Comparison of ENCODE assay signal across 14 mouse cellular contexts in the genomic region with DNA sequence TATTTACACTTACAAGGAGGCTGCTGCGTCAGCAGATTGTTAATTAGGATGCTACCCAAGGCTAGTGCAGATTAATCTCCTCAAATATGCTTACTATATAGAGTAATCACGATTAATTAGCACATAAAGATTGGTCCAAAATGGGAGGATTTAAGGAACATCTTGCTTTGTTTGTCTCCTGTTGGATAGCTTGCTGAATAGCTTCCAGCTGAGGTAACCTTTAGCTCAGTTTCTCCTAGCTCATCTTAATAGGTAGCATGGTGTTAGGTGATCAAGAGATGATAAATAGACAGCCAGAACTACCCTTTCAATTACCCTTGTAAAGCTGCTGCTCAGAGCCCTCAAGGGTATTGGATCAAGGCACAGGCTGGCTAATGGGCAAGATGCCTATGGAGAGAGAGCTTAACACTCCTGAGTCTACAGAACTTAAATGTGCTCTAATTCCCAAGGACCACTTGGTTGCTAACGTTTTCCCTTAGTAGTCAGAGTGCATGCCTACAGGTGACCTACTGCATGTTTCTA.
"Had no signal": no experiment of that assay in that cellular context is flagged by ENCODE, and none has a peak within 500 bp of the region (broad histone marks: within the 10 kb centered on the region; RNA-seq: fewer than 3 reads in every experiment).

No protein-coding gene starts in this region.

- H3K27ac ChIP-seq: limb, embryonic 12.5 days; liver, embryonic 13.5 days; lung, embryonic 15.5 days; macrophage had no signal

- ATAC-seq: liver, postnatal 0 days had no signal

- H3K27me3 ChIP-seq: liver, embryonic 13.5 days; lung, embryonic 15.5 days; megakaryocyte, embryonic 14.5 days had no signal

- H3K4me2 ChIP-seq: limb, embryonic 12.5 days; liver, embryonic 13.5 days; lung, embryonic 15.5 days had no signal

- H3K4me3 ChIP-seq: limb, embryonic 12.5 days; liver, embryonic 13.5 days; lung, embryonic 15.5 days; megakaryocyte, embryonic 14.5 days had no signal

- H3K4me1 ChIP-seq: limb, embryonic 12.5 days; liver, embryonic 13.5 days; lung, embryonic 15.5 days; megakaryocyte, embryonic 14.5 days had no signal

- H3K9ac ChIP-seq: limb, embryonic 12.5 days; liver, embryonic 13.5 days; liver, postnatal 0 days; lung, embryonic 15.5 days had no signal

- DNase-seq: kidney, adult 18-20 months; kidney, postnatal 10 days; kidney, postnatal 4 days; liver; liver, embryonic 13.5 days; liver, postnatal 0 days; lung, postnatal 14 days; right cerebral cortex, adult 18-20 months; right cerebral cortex, postnatal 25 days; thymus, postnatal 4 days had no signal

- H3K9me3 ChIP-seq: limb, embryonic 12.5 days; liver, embryonic 13.5 days; lung, embryonic 15.5 days; megakaryocyte, embryonic 14.5 days had no signal

- H3K36me3 ChIP-seq: limb, embryonic 12.5 days; liver, embryonic 13.5 days; lung, embryonic 15.5 days had no signal
